Mouse (Mus musculus): ENCODE results near the gene Gm10643. TPM values are rescaled to one million over a fixed set of nuclear protein-coding genes. Genes with fewer than 3 reads are reported as not detected.

Gm10643 gene
- polyA plus RNA-seq, 1 experiment from 2014 or later = 1.5 TPM

DNA sequence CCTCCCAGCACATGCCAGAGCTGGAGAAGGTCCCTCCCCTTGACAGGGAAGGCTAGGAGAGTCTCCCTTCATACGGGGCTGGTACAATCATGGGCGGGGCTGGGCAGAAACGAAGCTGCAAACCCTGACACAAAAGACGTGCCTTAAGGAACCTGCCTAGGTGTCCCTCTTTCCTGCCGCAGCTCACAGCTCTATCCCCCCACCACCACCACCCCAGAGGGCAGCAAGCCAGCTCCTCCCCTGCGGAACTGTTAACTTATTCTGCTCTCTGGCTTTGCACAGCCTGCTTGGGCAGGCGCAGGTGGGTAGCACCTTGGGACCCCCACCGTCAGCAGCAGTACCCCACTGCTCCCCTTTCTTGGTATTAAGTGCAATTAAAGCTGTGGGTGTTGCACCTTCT, 31.1 kb upstream of the Gm10643 start:
- 72% methylated on average over 8 of the region's 8 CpGs for WGBS
- no peak overlapping the region for H3K4me3 ChIP-seq (ENCODE audit: low read depth, low read length)
- H3K9ac ChIP-seq (ENCODE audit: low read length) = no peak overlapping the region
- no peaks in the 10 kb centered on the region for H3K27me3 ChIP-seq (replicated peaks; ENCODE audit: control insufficient read depth, insufficient read depth, low read length)
- H3K4me1 ChIP-seq (replicated peaks; ENCODE audit: control insufficient read depth, insufficient read depth, low read length) = no peaks in the 10 kb centered on the region
- no peak overlapping the region for H3K27ac ChIP-seq (ENCODE audit: low read depth)
- peaks cover 85% of the 10 kb centered on the region for H3K36me3 ChIP-seq (ENCODE audit: control insufficient read depth, insufficient read depth, low read length)
- DNase-seq (ENCODE audit: low spot score) (no peak), ATAC-seq (replicated peaks; ENCODE audit: low FRiP score, low TSS enrichment, low read depth) (no peak)
- H3K9me3 ChIP-seq (ENCODE audit: control insufficient read depth, low read length) = no peaks in the 10 kb centered on the region
- no peak overlapping the region for H3K4me2 ChIP-seq (ENCODE audit: low read length)

DNA sequence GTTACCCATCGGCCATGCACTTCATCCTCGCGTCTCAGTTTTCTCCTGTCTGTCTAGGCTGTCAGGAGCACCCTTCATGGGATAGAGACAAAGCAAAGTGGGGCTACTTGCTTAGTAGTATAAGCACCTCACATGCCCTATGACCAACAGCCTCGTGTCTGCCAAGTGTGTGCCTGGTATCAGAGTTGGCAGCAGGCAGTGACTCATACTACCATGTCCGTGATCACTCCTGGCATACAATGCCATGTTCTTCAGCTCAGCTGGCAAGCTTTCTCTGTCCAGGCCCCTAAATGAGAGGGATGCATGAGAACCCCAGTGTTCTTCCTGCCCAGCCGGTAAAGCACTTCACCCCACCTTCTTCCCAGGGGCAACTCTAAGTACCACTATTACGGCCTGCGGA, 25.6 kb upstream of the Gm10643 start:
- H3K9ac ChIP-seq (ENCODE audit: low read length) = no peak overlapping the region
- H3K36me3 ChIP-seq (ENCODE audit: control insufficient read depth, insufficient read depth, low read length) = peaks cover 88% of the 10 kb centered on the region
- no peak overlapping the region for H3K27ac ChIP-seq (ENCODE audit: low read depth)
- no peak for DNase-seq (ENCODE audit: low spot score)
- no peaks in the 10 kb centered on the region for H3K27me3 ChIP-seq (replicated peaks; ENCODE audit: control insufficient read depth, insufficient read depth, low read length)
- no peak overlapping the region for H3K4me3 ChIP-seq (ENCODE audit: low read depth, low read length)
- no peak for ATAC-seq (replicated peaks; ENCODE audit: low FRiP score, low TSS enrichment, low read depth)
- H3K4me1 ChIP-seq (replicated peaks; ENCODE audit: control insufficient read depth, insufficient read depth, low read length) = no peaks in the 10 kb centered on the region
- no peaks in the 10 kb centered on the region for H3K9me3 ChIP-seq (ENCODE audit: control insufficient read depth, low read length)
- 93% methylated on average over 8 of the region's 8 CpGs for WGBS
- H3K4me2 ChIP-seq (ENCODE audit: low read length) = no peak overlapping the region

DNA sequence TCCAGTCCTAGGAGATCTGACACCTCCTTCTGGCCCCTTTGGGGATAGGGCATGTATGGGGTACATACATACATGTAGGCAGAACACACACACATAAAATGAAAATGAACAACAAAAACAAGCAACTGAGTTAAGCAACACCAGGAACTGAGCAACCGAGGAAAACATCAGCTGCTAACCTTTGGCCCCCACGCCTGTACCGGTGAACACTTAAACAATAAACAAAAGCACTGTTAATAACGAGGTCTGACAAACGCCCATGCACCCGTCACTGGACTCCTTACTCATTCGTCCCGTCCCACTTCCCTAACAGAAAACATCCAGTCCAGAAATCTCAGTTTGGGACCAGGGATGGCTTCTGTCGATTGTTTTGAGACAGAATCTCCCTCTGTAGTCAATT, 24.3 kb upstream of the Gm10643 start:
- Histone ChIP-seq H3K4me1 (replicated peaks; ENCODE audit: control insufficient read depth, insufficient read depth, low read length) (no peaks in the 10 kb centered on the region), H3K4me2 (ENCODE audit: low read length) (no peak overlapping the region), H3K27ac (ENCODE audit: low read depth) (no peak overlapping the region), H3K9ac (ENCODE audit: low read length) (no peak overlapping the region), H3K4me3 (ENCODE audit: low read depth, low read length) (no peak overlapping the region), H3K27me3 (replicated peaks; ENCODE audit: control insufficient read depth, insufficient read depth, low read length) (no peaks in the 10 kb centered on the region), H3K9me3 (ENCODE audit: control insufficient read depth, low read length) (no peaks in the 10 kb centered on the region), H3K36me3 (ENCODE audit: control insufficient read depth, insufficient read depth, low read length) (peaks cover 80% of the 10 kb centered on the region)
- no peak for ATAC-seq (replicated peaks; ENCODE audit: low FRiP score, low TSS enrichment, low read depth)
- 80% methylated on average over 9 of the region's 9 CpGs for WGBS
- DNase-seq (ENCODE audit: low spot score) = no peak

DNA sequence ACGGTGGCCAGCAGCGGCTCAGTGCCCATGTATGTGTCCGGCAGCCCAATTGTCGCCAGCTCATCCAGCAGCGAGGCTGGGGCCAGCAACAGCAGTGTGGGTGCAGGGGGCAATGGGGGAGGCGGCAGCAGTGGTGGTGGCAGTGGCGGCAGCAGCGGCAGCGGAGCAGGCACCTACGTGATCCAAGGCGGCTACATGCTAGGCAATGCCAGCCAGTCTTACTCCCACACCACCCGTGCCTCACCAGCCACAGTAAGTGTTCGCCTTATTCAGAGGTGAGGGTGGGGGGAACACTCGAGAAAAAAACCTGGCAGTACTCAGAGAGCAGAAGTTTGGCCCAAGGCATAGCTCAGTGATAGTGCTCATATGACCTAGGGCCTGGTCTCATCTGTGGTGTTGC, 22.9 kb upstream of the Gm10643 start:
- DNase-seq (ENCODE audit: low spot score) (no peak), ATAC-seq (replicated peaks; ENCODE audit: low FRiP score, low TSS enrichment, low read depth) (no peak)
- Histone ChIP-seq H3K4me3 (ENCODE audit: low read depth, low read length) (no peak overlapping the region), H3K36me3 (ENCODE audit: control insufficient read depth, insufficient read depth, low read length) (peaks cover 80% of the 10 kb centered on the region), H3K9ac (ENCODE audit: low read length) (no peak overlapping the region), H3K9me3 (ENCODE audit: control insufficient read depth, low read length) (no peaks in the 10 kb centered on the region), H3K27ac (ENCODE audit: low read depth) (no peak overlapping the region), H3K27me3 (replicated peaks; ENCODE audit: control insufficient read depth, insufficient read depth, low read length) (no peaks in the 10 kb centered on the region), H3K4me1 (replicated peaks; ENCODE audit: control insufficient read depth, insufficient read depth, low read length) (no peaks in the 10 kb centered on the region), H3K4me2 (ENCODE audit: low read length) (no peak overlapping the region)
- WGBS = 93% methylated on average over 14 of the region's 14 CpGs

DNA sequence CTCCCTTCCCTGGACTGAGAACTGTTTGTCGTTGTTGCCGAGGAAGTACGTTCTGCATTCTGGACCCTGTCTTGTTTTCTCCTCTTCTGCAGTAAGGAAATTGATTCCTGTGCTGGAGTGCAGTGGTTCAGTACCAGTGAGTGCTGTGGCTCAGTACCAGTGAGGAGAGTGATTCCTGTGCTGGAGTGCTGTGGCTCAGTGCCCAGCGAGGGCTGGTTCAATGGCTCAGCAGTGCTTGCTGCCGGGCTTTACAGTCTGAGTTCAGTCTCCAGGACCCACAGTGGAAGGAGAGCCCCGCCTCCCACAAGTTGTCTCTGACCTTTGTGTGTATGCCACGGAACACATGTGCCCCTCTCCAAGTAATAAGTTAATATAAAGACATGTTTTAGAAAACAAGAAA, 22.2 kb upstream of the Gm10643 start:
- H3K4me1 ChIP-seq (replicated peaks; ENCODE audit: control insufficient read depth, insufficient read depth, low read length) = no peaks in the 10 kb centered on the region
- ATAC-seq (replicated peaks; ENCODE audit: low FRiP score, low TSS enrichment, low read depth) = no peak
- H3K27ac ChIP-seq (ENCODE audit: low read depth) = no peak overlapping the region
- 88% methylated on average over 7 of the region's 7 CpGs for WGBS
- H3K36me3 ChIP-seq (ENCODE audit: control insufficient read depth, insufficient read depth, low read length) = peaks cover 80% of the 10 kb centered on the region
- H3K4me2 ChIP-seq (ENCODE audit: low read length) = no peak overlapping the region
- H3K4me3 ChIP-seq (ENCODE audit: low read depth, low read length) = no peak overlapping the region
- no peaks in the 10 kb centered on the region for H3K9me3 ChIP-seq (ENCODE audit: control insufficient read depth, low read length)
- no peak overlapping the region for H3K9ac ChIP-seq (ENCODE audit: low read length)
- no peaks in the 10 kb centered on the region for H3K27me3 ChIP-seq (replicated peaks; ENCODE audit: control insufficient read depth, insufficient read depth, low read length)
- no peak for DNase-seq (ENCODE audit: low spot score)

DNA sequence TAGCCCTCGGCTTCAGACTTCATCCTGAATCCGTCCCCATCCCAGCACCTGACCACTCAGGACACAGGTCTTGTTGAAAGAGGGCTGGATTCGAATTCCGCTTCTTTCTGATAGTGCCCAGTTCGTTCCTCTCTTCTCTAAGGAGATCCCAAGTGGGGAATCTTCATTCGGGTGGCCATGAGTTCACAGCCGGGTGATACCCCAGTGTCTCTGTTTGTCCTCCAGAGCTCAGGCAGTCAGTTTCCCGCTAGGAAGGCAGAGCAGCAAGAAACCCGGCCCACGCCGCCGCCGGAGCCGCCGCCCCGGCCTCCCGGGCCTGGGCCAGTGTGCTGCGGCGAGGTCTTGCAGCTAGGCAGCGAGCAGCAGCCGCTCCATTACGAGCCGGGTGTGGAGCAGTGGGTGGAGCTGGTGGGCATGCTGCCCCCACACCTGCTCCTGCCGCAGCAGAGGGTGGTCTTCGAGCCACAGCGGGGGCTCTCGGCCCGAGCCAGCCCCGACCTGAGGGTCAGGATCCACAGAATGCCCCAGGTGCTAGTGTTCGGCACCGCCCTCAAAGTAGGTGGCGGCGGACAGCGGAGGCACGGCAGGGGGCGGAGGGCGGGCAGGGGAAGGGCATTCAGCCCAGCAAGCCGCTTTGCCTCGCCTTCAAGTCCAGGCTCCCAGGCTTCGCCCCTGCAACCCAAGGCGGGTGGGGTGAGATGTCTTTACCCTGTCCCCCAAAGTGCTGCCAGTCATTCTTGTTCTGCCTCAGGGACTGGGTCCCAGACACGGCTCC, 19.6 kb upstream of the Gm10643 start:
- Histone ChIP-seq H3K36me3 (ENCODE audit: control insufficient read depth, insufficient read depth, low read length) (peaks cover 82% of the 10 kb centered on the region), H3K4me3 (ENCODE audit: low read depth, low read length) (no peak overlapping the region), H3K9ac (ENCODE audit: low read length) (no peak overlapping the region), H3K27me3 (replicated peaks; ENCODE audit: control insufficient read depth, insufficient read depth, low read length) (no peaks in the 10 kb centered on the region), H3K4me2 (ENCODE audit: low read length) (no peak overlapping the region), H3K27ac (ENCODE audit: low read depth) (no peak overlapping the region), H3K9me3 (ENCODE audit: control insufficient read depth, low read length) (no peaks in the 10 kb centered on the region), H3K4me1 (replicated peaks; ENCODE audit: control insufficient read depth, insufficient read depth, low read length) (no peaks in the 10 kb centered on the region)
- DNase-seq (ENCODE audit: low spot score) = no peak
- WGBS = 52% methylated on average over 42 of the region's 42 CpGs
- no peak for ATAC-seq (replicated peaks; ENCODE audit: low FRiP score, low TSS enrichment, low read depth)

DNA sequence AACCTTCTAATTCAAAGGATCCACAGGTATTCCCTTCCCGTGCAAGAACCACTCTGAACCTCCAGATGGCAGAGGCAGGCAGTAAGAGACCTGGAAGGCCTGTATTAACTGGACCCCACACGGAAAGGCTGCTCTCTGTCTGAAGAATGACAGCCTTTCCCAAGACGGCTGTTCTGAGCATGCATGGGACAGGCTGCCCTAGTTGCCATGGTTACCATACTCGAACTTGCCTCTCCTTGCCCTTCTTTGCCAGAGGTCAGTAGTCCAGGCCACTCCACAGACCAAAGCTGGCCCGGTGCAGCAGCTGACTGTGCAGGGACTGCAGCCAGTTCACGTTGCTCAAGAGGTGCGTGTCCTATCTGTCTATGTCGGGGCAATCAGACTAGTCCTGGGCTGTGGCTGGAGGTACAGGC, 18.9 kb upstream of the Gm10643 start:
- no peak overlapping the region for H3K27ac ChIP-seq (ENCODE audit: low read depth)
- H3K36me3 ChIP-seq (ENCODE audit: control insufficient read depth, insufficient read depth, low read length) = peaks cover 83% of the 10 kb centered on the region
- no peaks in the 10 kb centered on the region for H3K27me3 ChIP-seq (replicated peaks; ENCODE audit: control insufficient read depth, insufficient read depth, low read length)
- no peak overlapping the region for H3K4me2 ChIP-seq (ENCODE audit: low read length)
- H3K4me3 ChIP-seq (ENCODE audit: low read depth, low read length) = no peak overlapping the region
- 26% methylated on average over 8 of the region's 8 CpGs for WGBS
- no peaks in the 10 kb centered on the region for H3K4me1 ChIP-seq (replicated peaks; ENCODE audit: control insufficient read depth, insufficient read depth, low read length)
- H3K9me3 ChIP-seq (ENCODE audit: control insufficient read depth, low read length) = no peaks in the 10 kb centered on the region
- no peak for DNase-seq (ENCODE audit: low spot score)
- no peak for ATAC-seq (replicated peaks; ENCODE audit: low FRiP score, low TSS enrichment, low read depth)
- no peak overlapping the region for H3K9ac ChIP-seq (ENCODE audit: low read length)

DNA sequence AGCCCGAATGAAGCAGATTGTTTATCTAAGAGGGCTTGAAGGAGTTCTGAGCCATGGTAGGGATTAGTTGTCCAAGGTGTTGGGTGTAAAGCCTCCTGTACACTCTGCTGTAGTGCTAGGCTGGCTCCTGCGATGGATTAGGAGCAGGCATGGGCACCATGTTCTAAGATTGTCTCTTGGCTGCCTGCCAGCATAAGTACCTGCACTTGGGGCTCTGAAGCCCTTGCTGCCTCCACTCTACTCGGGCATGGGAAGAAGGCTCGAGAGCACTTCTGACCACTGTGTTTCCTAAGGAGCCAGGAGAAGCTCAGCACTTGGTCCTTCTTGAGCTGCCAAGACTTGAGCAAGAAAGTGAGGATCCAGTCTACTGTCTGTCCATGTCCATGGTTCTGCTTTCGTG, 14.3 kb upstream of the Gm10643 start:
- no peaks in the 10 kb centered on the region for H3K27me3 ChIP-seq (replicated peaks; ENCODE audit: control insufficient read depth, insufficient read depth, low read length)
- no peak overlapping the region for H3K9ac ChIP-seq (ENCODE audit: low read length)
- ATAC-seq (replicated peaks; ENCODE audit: low FRiP score, low TSS enrichment, low read depth) = no peak
- no peak overlapping the region for H3K27ac ChIP-seq (ENCODE audit: low read depth)
- DNase-seq (ENCODE audit: low spot score) = no peak
- H3K4me2 ChIP-seq (ENCODE audit: low read length) = no peak overlapping the region
- H3K4me1 ChIP-seq (replicated peaks; ENCODE audit: control insufficient read depth, insufficient read depth, low read length) = no peaks in the 10 kb centered on the region
- no peak overlapping the region for H3K4me3 ChIP-seq (ENCODE audit: low read depth, low read length)
- H3K9me3 ChIP-seq (ENCODE audit: control insufficient read depth, low read length) = no peaks in the 10 kb centered on the region
- peaks cover 64% of the 10 kb centered on the region for H3K36me3 ChIP-seq (ENCODE audit: control insufficient read depth, insufficient read depth, low read length)
- 79% methylated on average over 5 of the region's 5 CpGs for WGBS

DNA sequence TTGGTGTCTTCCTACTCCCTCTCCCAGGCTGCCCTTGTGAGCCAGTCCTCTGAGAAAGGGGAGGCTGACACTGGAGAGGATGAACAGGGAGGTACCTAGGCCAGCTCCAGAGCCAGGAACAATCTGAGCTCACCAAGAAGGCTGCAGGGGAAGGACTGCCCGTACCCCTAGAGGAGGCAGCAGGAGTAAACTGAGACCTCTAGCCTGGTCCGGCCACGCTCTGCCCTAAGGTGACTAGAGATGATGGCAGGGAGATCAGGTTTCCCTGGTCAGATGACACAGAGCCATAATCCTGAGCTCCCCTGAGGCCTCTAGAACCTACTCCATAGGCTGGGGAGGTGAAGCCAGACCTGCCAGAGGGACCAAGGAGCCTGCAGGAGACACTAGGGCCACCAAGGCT, 11.9 kb upstream of the Gm10643 start:
- Histone ChIP-seq H3K9ac (ENCODE audit: low read length) (no peak overlapping the region), H3K4me3 (ENCODE audit: low read depth, low read length) (no peak overlapping the region), H3K9me3 (ENCODE audit: control insufficient read depth, low read length) (no peaks in the 10 kb centered on the region), H3K4me2 (ENCODE audit: low read length) (no peak overlapping the region), H3K27ac (ENCODE audit: low read depth) (no peak overlapping the region), H3K36me3 (ENCODE audit: control insufficient read depth, insufficient read depth, low read length) (peaks cover 44% of the 10 kb centered on the region), H3K27me3 (replicated peaks; ENCODE audit: control insufficient read depth, insufficient read depth, low read length) (no peaks in the 10 kb centered on the region), H3K4me1 (replicated peaks; ENCODE audit: control insufficient read depth, insufficient read depth, low read length) (0 out of 2 replicates have a peak, but pooled peaks cover 5% of the 10 kb centered on the region)
- no peak for DNase-seq (ENCODE audit: low spot score)
- ATAC-seq (replicated peaks; ENCODE audit: low FRiP score, low TSS enrichment, low read depth) = no peak
- 49% methylated on average over 3 of the region's 3 CpGs for WGBS

Measured in intestine, embryonic 14.5 days (tissue).